Mouse (Mus musculus) heart, adult 2 months (tissue): ENCODE data around the gene Xylt1. TPM values are rescaled to one million over a fixed set of nuclear protein-coding genes. Genes with fewer than 3 reads are reported as not detected.

Experiments used
- DNase-seq, 2 experiments: peaks; one replicate each; pipeline ENCODE4 v3.0.0; 2021
- H3K27ac ChIP-seq: fragments of 200-600 bp; 2 replicates; pipeline ENCODE4 v1.8.1; 2022
- H3K27me3 ChIP-seq: fragments of 200-500 bp; 2 replicates; pipeline ENCODE4 v1.6.1; 2012; ENCODE audit warnings: mild to moderate bottlenecking, low read length, inconsistent platforms, mixed read lengths; ENCODE audit not compliant: control insufficient read depth, insufficient read depth
- H3K36me3 ChIP-seq: fragments of 200-500 bp; 2 replicates; pipeline ENCODE4 v1.6.1; 2012; ENCODE audit warnings: low read length, inconsistent platforms; ENCODE audit not compliant: control insufficient read depth, insufficient read depth
- H3K4me1 ChIP-seq: fragments of 200-500 bp; 2 replicates; pipeline ENCODE4 v1.6.1; 2011; ENCODE audit warnings: low read length; ENCODE audit not compliant: control insufficient read depth, insufficient read depth
- H3K4me3 ChIP-seq: fragments of 200-600 bp; 2 replicates; pipeline ENCODE4 v1.8.1; 2022
- H3K79me2 ChIP-seq: fragments of 200-500 bp; replicated peaks from 2 replicates; pipeline ENCODE4 v1.6.1; 2012; ENCODE audit warnings: mild to moderate bottlenecking, inconsistent platforms, low read length, moderate library complexity, mixed read lengths; ENCODE audit not compliant: control insufficient read depth, insufficient read depth
- H3K9ac ChIP-seq: fragments of 200-500 bp; 2 replicates; pipeline ENCODE4 v1.6.1; 2012; ENCODE audit warnings: low read depth, mild to moderate bottlenecking, control low read depth, inconsistent platforms, low read length, mixed read lengths
- CTCF ChIP-seq: fragments of 200-600 bp; IDR thresholded peaks from 2 replicates; pipeline ENCODE4 v1.8.1; 2022; ENCODE audit warnings: antibody characterized with exemption, mild to moderate bottlenecking, moderate library complexity
- EP300 ChIP-seq: fragments of 200-500 bp; IDR thresholded peaks from 2 replicates; pipeline ENCODE4 v1.6.1; 2011; ENCODE audit warnings: low read depth, low read length, control low read depth; ENCODE audit not compliant: insufficient read depth
- POLR2A ChIP-seq: fragments of 200-500 bp; IDR thresholded peaks from 2 replicates; pipeline ENCODE4 v1.6.1; 2011; ENCODE audit warnings: mild to moderate bottlenecking, low read depth, low read length, control low read depth; ENCODE audit not compliant: insufficient read depth
- WGBS: fragments of 180-500 bp; shearing (Covaris S2); methylation state at CpG from one replicate; pipeline ENCODE4 v1.1.7; 2018; 5-methylcytosine and 5-hydroxymethylcytosine counted together
- intact Hi-C: fragments of 180-260 bp; cut with DNase I; formaldehyde crosslinking; loops from one replicate; pipeline ENCODE4 v1.15.1; 2025
- polyA plus RNA-seq: library from polyadenylated mRNA; depleted of rRNA; stranded (reverse); fragments of >200 nt; gene quantifications from 2 replicates; pipeline ENCODE4 v1.2.3, GENCODE M21; 2012
- total RNA-seq, 2 experiments: library from RNA; stranded (reverse); gene quantifications; 2 replicates each; pipeline ENCODE4 v1.2.3; 2021

Xylt1 gene
- total and polyA plus RNA-seq, 3 experiments, result 1.2 to 2.3 (median 1.4) TPM

DNA sequence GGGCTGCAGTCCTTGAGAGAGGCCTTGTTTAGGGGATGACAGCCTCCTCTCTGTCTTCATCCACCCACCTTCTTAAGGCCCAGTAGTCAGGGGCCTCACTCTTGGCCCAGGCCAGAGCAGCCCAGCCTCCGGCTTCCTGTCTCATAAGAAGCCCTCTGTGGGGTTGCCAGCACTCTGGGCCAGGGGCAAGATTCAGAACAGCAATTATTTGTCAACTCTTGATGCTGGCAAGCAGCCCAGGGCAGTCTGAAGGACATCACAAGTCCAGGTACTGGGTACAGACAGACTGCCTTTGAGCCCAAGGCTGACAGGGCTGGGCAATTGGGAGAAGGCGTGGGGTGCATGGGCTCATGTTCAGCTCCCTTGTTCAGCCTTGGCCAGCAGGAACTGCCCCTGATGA, 129.3 kb downstream of the Xylt1 start:
- TF ChIP-seq POLR2A (no peak), CTCF (no peak), EP300 (no peak)
- Histone ChIP-seq H3K27me3 (no peaks in the 10 kb centered on the region), H3K36me3 (no peaks in the 10 kb centered on the region), H3K4me3 (no peak overlapping the region), H3K79me2 (no peaks in the 10 kb centered on the region), H3K27ac (no peak overlapping the region), H3K4me1 (no peaks in the 10 kb centered on the region), H3K9ac (no peak overlapping the region)
- WGBS, result 87% methylated on average over 2 of the region's 2 CpGs
- intact Hi-C loops, result no loop called here
- no peak for DNase-seq

DNA sequence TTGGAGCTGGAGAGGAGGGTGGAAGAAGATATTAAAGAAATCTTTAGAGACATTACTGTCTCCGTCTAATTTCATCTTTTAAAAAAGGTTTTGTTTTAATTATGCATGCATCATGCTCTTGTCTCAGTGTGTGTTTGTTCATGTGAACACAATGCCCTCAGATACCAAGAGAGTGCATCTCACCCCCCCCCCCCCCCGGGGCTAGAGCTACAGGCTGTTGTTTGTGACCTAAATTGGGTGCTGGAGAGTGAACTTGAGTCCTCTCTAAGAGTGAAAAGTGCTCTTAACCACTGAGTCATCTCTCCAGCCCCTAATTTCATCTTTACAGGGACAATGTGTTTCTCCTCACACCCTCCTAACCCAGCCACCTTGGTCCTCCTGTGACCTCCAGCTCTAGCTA, 131.5 kb downstream of the Xylt1 start:
- DNase-seq, result no peak
- TF ChIP-seq EP300 (no peak), CTCF (no peak), POLR2A (no peak)
- no peaks in the 10 kb centered on the region for H3K4me1 ChIP-seq
- no peaks in the 10 kb centered on the region for H3K27me3 ChIP-seq
- H3K4me3 ChIP-seq, result no peak overlapping the region
- WGBS, result 86% methylated on average over 2 of the region's 2 CpGs
- H3K9ac ChIP-seq, result no peak overlapping the region
- H3K27ac ChIP-seq, result no peak overlapping the region
- no peaks in the 10 kb centered on the region for H3K79me2 ChIP-seq
- intact Hi-C loops, result no loop called here
- no peaks in the 10 kb centered on the region for H3K36me3 ChIP-seq

DNA sequence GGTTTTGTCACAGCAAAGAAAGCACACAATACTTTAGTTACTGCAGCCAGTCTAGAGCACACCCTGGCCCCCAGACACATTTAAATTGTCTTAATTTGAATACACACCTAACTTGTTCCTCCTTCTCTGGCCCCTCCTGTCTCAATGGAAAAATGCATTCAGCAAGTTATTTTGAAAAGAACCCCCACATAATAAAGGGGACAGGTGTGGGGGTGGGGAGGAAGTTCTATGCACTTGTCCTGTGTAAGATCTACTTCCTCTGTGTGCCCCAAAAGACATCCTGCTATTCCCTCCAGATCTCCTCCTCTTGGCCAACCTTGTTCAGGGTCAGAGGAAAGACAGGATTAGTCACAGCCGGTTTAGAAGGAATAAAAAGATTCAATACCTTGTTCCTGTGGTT, 135.0 kb downstream of the Xylt1 start:
- 50% methylated on average over 1 of the region's 1 CpGs for WGBS
- intact Hi-C loops, result no loop called here
- H3K4me1 ChIP-seq, result no peaks in the 10 kb centered on the region
- H3K27ac ChIP-seq, result no peak overlapping the region
- no peak for TF ChIP-seq CTCF
- TF ChIP-seq EP300, result no peak
- no peak for TF ChIP-seq POLR2A
- no peak overlapping the region for H3K9ac ChIP-seq
- H3K79me2 ChIP-seq, result no peaks in the 10 kb centered on the region
- no peaks in the 10 kb centered on the region for H3K36me3 ChIP-seq
- DNase-seq, result no peak
- no peak overlapping the region for H3K4me3 ChIP-seq
- no peaks in the 10 kb centered on the region for H3K27me3 ChIP-seq

DNA sequence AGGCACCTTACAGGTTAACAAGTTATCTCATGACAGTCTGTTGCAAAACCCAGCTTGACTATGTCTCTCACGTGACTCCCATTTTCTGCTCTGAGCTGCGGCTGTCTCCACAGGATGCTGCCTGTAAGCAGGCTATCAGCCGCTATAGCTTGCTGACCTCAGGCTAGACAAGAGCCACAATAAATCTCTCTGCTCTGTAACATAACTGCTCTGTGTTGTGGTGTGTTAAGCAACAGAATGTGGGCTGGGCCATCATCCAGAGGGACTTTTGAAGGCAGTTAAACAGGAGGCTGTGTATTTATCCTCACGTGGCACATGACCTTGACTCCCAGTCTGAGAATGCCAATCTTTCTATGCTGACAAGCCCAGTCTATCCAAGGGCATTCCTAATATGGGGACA, 136.1 kb downstream of the Xylt1 start:
- Histone ChIP-seq H3K27ac (no peak overlapping the region), H3K36me3 (no peaks in the 10 kb centered on the region), H3K27me3 (no peaks in the 10 kb centered on the region), H3K9ac (no peak overlapping the region), H3K4me3 (no peak overlapping the region), H3K4me1 (no peaks in the 10 kb centered on the region), H3K79me2 (no peaks in the 10 kb centered on the region)
- 54% methylated on average over 4 of the region's 4 CpGs for WGBS
- no peak for DNase-seq
- no peak for TF ChIP-seq POLR2A
- no peak for TF ChIP-seq EP300
- TF ChIP-seq CTCF, result no peak
- intact Hi-C loops, result no loop called here

DNA sequence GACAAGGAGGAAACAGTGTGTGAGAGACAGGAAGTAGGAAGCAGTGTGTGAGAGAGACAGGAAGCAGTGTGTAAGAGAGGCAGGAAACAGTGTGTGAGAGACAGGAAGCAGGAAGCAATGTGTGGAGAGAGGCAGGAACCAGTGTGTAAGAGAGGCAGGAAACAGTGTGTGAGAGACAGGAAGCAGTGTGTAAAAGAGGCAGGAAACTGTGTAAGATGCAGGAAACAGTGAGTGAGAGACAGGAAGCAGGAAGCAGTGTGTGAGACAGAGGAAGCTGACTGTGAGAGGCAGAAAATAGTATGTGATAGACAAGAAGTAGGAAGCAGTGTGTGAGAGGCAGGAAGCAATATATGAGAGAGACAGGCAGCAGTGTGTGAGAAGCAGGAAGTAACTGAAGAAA, 140.6 kb downstream of the Xylt1 start:
- Histone ChIP-seq H3K4me3 (no peak overlapping the region), H3K79me2 (no peaks in the 10 kb centered on the region), H3K4me1 (peaks cover 1% of the 10 kb centered on the region; the same call in 1 of the 2 replicates), H3K36me3 (no peaks in the 10 kb centered on the region), H3K9ac (no peak overlapping the region), H3K27ac (no peak overlapping the region), H3K27me3 (no peaks in the 10 kb centered on the region)
- TF ChIP-seq EP300 (no peak), CTCF (no peak), POLR2A (no peak)
- intact Hi-C loops, result no loop called here
- no peak for DNase-seq

DNA sequence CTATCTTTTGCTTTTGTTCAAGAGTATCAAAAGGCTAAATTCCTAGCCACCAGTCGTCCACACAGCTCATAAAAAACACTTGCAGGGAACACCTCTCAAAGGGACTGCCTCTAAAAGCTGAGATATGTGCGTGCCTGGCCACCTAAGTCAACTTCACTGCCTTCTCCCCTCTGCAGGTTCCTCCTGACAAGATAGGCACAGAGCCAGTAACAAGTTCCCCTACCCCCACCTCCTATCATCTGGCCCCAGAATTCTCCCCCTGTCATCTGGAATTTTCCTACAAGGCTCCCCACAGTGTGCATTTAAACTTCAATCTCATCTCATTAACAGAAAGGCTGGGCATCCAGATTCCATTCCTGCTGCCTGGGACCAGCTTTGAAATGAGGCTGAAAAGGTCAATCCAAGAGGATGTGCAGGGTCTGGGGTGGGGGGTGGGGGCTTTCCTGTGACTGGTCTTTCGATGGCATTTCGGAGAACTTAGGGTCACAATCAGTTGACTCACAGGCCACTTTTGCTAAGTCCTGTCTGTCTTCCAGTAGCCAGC, 141.4 kb downstream of the Xylt1 start:
- intact Hi-C loops, result no loop called here
- no peak for TF ChIP-seq CTCF
- DNase-seq, result no peak
- Histone ChIP-seq H3K79me2 (no peaks in the 10 kb centered on the region), H3K4me3 (no peak overlapping the region), H3K9ac (no peak overlapping the region), H3K27ac (no peak overlapping the region), H3K4me1 (peaks cover 1% of the 10 kb centered on the region; the same call in 1 of the 2 replicates), H3K36me3 (no peaks in the 10 kb centered on the region), H3K27me3 (no peaks in the 10 kb centered on the region)
- WGBS, result 59% methylated on average over 4 of the region's 4 CpGs
